Mouse (Mus musculus) intestine, postnatal 0 days (tissue): ENCODE measurements around the gene Pappa2. TPM values are rescaled to one million over a fixed set of nuclear protein-coding genes. Genes with fewer than 3 reads are reported as not detected.

Source experiments
- ATAC-seq: fragments of 200-750 bp; cut with Nextera tagmentation; 2 replicates; pipeline ENCODE4 v1.8.0; 2017; ENCODE audit warnings: mild to moderate bottlenecking, moderate TSS enrichment, moderate library complexity
- H3K27ac ChIP-seq: fragments of 300-500 bp; sonication (generic); 2 replicates; pipeline ENCODE4 v1.5.1; 2014; ENCODE audit warnings: mild to moderate bottlenecking, low read depth, low read length, moderate library complexity
- H3K27me3 ChIP-seq: fragments of 300-500 bp; sonication (generic); replicated peaks from 2 replicates; pipeline ENCODE4 v1.6.1; 2014; ENCODE audit warnings: low read length, mixed read lengths; ENCODE audit not compliant: control insufficient read depth, insufficient read depth
- H3K36me3 ChIP-seq: fragments of 300-500 bp; sonication (generic); 2 replicates; pipeline ENCODE4 v1.6.1; 2014; ENCODE audit warnings: mild to moderate bottlenecking, moderate library complexity; ENCODE audit not compliant: control insufficient read depth, insufficient read depth
- H3K4me1 ChIP-seq: fragments of 300-500 bp; sonication (generic); replicated peaks from 2 replicates; pipeline ENCODE4 v1.6.1; 2014; ENCODE audit warnings: antibody characterized with exemption, low read length, mixed read lengths; ENCODE audit not compliant: control insufficient read depth, insufficient read depth
- H3K4me2 ChIP-seq: fragments of 300-500 bp; sonication (generic); replicated peaks from 2 replicates; pipeline ENCODE4 v1.6.1; 2014; ENCODE audit warnings: low read depth, mild to moderate bottlenecking, moderate library complexity
- H3K4me3 ChIP-seq: fragments of 300-500 bp; sonication (generic); 2 replicates; pipeline ENCODE4 v1.5.1; 2014; ENCODE audit warnings: low read depth, low read length
- H3K9ac ChIP-seq: fragments of 300-500 bp; sonication (generic); 2 replicates; pipeline ENCODE4 v1.6.1; 2014; ENCODE audit warnings: mild to moderate bottlenecking, low read depth, low read length
- H3K9me3 ChIP-seq: fragments of 300-500 bp; sonication (generic); 2 replicates; pipeline ENCODE4 v1.6.1; 2016; ENCODE audit warnings: mixed run types; ENCODE audit not compliant: control insufficient read depth
- CTCF ChIP-seq: sonication (generic); IDR thresholded peaks from 2 replicates; pipeline ENCODE4 v1.5.1; 2016; ENCODE audit warnings: low read depth, mild to moderate bottlenecking, control low read depth, antibody characterized with exemption, moderate library complexity
- WGBS: fragments of 180-500 bp; shearing (Covaris S2); extraction: QIAGEN DNeasy Blood & Tissue Kit; methylation state at CpG from one replicate; pipeline ENCODE4 v1.1.7; 2014; 5-methylcytosine and 5-hydroxymethylcytosine counted together
- polyA plus RNA-seq: library from polyadenylated mRNA; unstranded; fragments of >200 nt; fragmentation: Nextera tagmentation; extraction: Ambion mirVana; gene quantifications from 2 replicates; pipeline ENCODE4 v1.2.1, GENCODE M21; 2015

Gene Pappa2
- polyA plus RNA-seq, 1 experiment from 2014 or later: 0.33 TPM

DNA sequence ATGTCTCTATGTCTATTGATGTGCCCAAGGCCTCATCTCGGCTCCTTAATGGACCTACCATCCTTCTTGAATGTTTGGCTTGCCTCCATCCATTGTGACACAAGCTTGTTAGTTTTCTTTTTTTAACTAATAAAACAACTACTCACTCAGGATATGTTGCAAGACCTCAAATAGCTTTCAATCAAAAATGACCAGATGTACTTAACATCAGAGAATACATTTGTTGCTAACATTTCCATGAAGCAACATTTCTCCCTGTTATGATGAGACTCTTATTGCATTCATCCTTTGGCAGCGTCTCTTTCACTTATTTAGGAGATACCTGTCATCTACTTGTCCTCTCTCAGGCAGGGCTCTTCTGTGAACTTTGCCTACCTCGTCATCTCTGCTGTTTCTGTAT lies 61.4 kb downstream of the Pappa2 start:
- no peak overlapping the region for H3K9ac ChIP-seq
- TF ChIP-seq CTCF: no peak
- no peaks in the 10 kb centered on the region for H3K4me1 ChIP-seq
- no peaks in the 10 kb centered on the region for H3K27me3 ChIP-seq
- no peak for ATAC-seq
- H3K4me3 ChIP-seq: no peak overlapping the region
- no peaks in the 10 kb centered on the region for H3K36me3 ChIP-seq
- H3K27ac ChIP-seq: no peak overlapping the region
- no peak overlapping the region for H3K4me2 ChIP-seq
- no peaks in the 10 kb centered on the region for H3K9me3 ChIP-seq
- 63% methylated on average over 3 of the region's 3 CpGs for WGBS

DNA sequence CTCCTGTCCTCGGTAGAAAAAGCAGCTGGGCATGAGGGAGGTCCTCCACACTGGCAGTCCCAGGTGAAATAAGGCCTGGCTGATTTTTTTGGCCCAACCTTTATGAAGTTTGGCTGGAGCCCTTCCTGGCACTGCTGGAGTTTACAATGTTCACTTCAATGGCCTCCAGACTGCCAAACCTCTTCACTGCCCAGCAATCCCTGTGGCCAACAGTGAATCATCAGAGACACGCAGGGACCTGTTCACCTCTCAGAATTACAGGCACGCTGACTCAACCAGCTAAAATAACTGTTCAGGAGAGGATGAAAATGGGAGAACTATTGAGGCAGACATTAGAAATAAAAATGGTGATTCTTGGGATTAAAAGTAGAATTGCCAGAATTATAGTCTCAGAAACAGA lies 63.2 kb downstream of the Pappa2 start:
- Histone ChIP-seq H3K4me2 (no peak overlapping the region), H3K27ac (no peak overlapping the region), H3K4me1 (no peaks in the 10 kb centered on the region), H3K9ac (no peak overlapping the region), H3K36me3 (no peaks in the 10 kb centered on the region), H3K27me3 (no peaks in the 10 kb centered on the region), H3K9me3 (no peaks in the 10 kb centered on the region), H3K4me3 (no peak overlapping the region)
- TF ChIP-seq CTCF: no peak
- 88% methylated on average over 3 of the region's 3 CpGs for WGBS
- ATAC-seq: no peak

- ATAC-seq: no peak
- no peaks in the 10 kb centered on the region for H3K4me1 ChIP-seq
- TF ChIP-seq CTCF: no peak
- H3K27me3 ChIP-seq: no peaks in the 10 kb centered on the region
- H3K9me3 ChIP-seq: no peaks in the 10 kb centered on the region
- no peaks in the 10 kb centered on the region for H3K36me3 ChIP-seq
- H3K4me3 ChIP-seq: no peak overlapping the region
- no peak overlapping the region for H3K9ac ChIP-seq
- no peak overlapping the region for H3K4me2 ChIP-seq
- no peak overlapping the region for H3K27ac ChIP-seq
- WGBS: 90% methylated on average over 5 of the region's 5 CpGs
Observed at GRCm38 (mm10) chr1:158915592-158915991, 64.7 kb downstream of the Pappa2 start.

GRCm38 (mm10) chr1:158910661-158911060 lies 69.6 kb downstream of the Pappa2 start:
- 85% methylated on average over 2 of the region's 2 CpGs for WGBS
- no peak overlapping the region for H3K4me3 ChIP-seq
- no peak for TF ChIP-seq CTCF
- no peak for ATAC-seq
- H3K4me2 ChIP-seq: no peak overlapping the region
- no peaks in the 10 kb centered on the region for H3K4me1 ChIP-seq
- H3K9ac ChIP-seq: no peak overlapping the region
- H3K9me3 ChIP-seq: no peaks in the 10 kb centered on the region
- no peaks in the 10 kb centered on the region for H3K27me3 ChIP-seq
- no peaks in the 10 kb centered on the region for H3K36me3 ChIP-seq
- no peak overlapping the region for H3K27ac ChIP-seq

- TF ChIP-seq CTCF: no peak
- H3K27ac ChIP-seq: no peak overlapping the region
- H3K4me1 ChIP-seq: no peaks in the 10 kb centered on the region
- no peaks in the 10 kb centered on the region for H3K36me3 ChIP-seq
- H3K9me3 ChIP-seq: no peaks in the 10 kb centered on the region
- ATAC-seq: no peak
- no peak overlapping the region for H3K4me2 ChIP-seq
- H3K27me3 ChIP-seq: no peaks in the 10 kb centered on the region
- H3K9ac ChIP-seq: no peak overlapping the region
- H3K4me3 ChIP-seq: no peak overlapping the region
Observed at GRCm38 (mm10) chr1:158897339-158897738, 83.0 kb downstream of the Pappa2 start.

- Histone ChIP-seq H3K36me3 (no peaks in the 10 kb centered on the region), H3K4me2 (no peak overlapping the region), H3K9me3 (no peaks in the 10 kb centered on the region), H3K27me3 (no peaks in the 10 kb centered on the region), H3K4me1 (no peaks in the 10 kb centered on the region), H3K27ac (no peak overlapping the region), H3K9ac (no peak overlapping the region), H3K4me3 (no peak overlapping the region)
- no peak for TF ChIP-seq CTCF
- 89% methylated on average over 6 of the region's 6 CpGs for WGBS
- no peak for ATAC-seq
Observed at GRCm38 (mm10) chr1:158894441-158894840, 85.8 kb downstream of the Pappa2 start.

GRCm38 (mm10) chr1:158875487-158875886 lies 104.8 kb downstream of the Pappa2 start:
- Histone ChIP-seq H3K4me3 (no peak overlapping the region), H3K4me1 (no peaks in the 10 kb centered on the region), H3K9me3 (no peaks in the 10 kb centered on the region), H3K27ac (no peak overlapping the region), H3K4me2 (no peak overlapping the region), H3K27me3 (no peaks in the 10 kb centered on the region), H3K9ac (no peak overlapping the region), H3K36me3 (no peaks in the 10 kb centered on the region)
- 76% methylated on average over 3 of the region's 3 CpGs for WGBS
- TF ChIP-seq CTCF: no peak
- ATAC-seq: no peak
